Mouse (Mus musculus) liver, adult 10 weeks (tissue): ENCODE results near the gene Olfr152. TPM values are rescaled to one million over a fixed set of nuclear protein-coding genes. Genes with fewer than 3 reads are reported as not detected.

Source experiments
- polyA plus RNA-seq: library from polyadenylated mRNA; stranded (reverse); fragments of 350-450 nt; fragmentation: Illumina TruSeq; extraction: RNeasy Lipid Tissue Mini Kit (QIAGEN cat#74804); gene quantifications from one replicate; pipeline ENCODE4 v1.2.3, GENCODE M21; 2014; ENCODE audit warnings: low read depth, low replicate concordance

Gene Olfr152
- not detected for polyA plus RNA-seq

DNA sequence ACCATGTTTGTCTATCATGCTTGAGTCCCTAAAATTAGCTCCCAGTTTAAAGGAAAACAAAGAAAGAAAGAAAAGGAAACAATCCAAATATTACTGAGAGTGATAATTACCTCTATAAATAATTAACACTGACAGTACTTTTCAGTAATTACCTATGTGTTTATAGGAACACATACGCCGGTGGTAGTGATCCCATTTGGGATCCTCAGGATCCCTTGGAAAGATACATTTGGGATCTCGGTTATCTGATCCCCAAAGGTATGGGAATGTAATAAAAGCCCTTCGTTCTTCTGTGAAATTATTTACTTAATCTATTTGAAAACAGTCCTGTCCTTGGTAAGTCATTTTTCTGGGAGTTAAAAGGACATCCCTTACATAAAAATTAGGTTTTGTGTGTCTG is at the start of gene Olfr152:
TSS of gene Olfr152 (plus strand) at position 301 of the 400 bp plus-strand sequence.

DNA sequence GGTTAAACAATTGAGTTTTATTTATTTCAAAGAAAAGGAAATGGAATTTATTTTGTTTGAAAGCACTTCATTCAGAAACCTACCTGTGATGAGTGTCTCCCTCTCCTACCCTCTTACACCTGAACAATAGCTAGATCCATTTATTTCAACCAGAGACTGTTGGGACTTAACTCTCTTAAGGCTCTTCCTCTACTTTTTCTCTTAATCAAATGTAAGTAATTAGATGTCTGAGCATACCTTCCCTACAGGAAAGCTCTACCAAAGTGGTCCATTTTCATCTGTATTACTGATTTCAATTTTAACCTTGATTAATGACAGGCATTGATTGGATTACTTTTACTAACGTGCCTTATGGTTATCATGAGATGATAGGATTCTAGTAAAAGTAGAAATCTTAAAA is 39.4 kb upstream of the Olfr152 start, which contains the start of gene Olfr1138:
TSS of gene Olfr1138 (minus strand) at position 101 of the 400 bp plus-strand sequence.

DNA sequence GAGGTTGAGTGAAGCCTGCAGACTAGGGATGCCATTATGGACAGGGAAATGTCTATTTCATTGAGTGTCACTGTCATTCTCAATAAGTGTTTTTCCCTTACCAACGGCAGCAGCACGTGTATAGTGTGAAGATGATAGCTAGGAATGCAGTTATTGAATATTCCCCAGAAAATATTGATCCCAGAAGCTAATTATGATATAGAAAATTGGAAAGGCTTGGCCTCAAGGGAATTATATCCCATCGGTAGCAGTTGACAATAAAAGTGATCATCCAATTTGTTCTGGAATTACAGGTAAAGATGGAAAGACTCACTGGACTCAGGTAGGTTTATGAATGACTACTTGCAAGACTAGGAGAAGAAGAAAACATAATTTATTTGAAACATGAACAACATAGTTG is 35.8 kb upstream of the Olfr152 start, which contains the start of gene Olfr1140:
TSS of gene Olfr1140 (plus strand) at position 301 of the 400 bp plus-strand sequence.

DNA sequence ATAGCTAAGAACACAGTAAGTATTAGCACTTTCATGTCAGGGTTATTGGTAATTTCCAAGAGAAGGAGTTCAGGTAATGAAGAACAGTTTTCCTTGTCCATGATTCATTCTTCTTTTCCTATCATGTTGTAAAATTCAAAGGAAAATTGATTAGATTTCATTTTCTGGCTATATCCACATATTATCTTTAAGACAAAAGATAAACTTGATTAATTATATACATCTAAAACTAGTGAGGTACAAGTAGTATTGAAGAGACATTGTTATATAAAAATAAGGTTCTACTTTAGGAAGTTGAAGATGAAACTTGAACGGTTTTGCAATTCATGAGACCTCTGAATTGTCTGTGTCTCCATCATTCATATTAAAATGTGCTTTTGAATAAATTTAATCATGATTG is 25.4 kb upstream of the Olfr152 start, which contains the start of gene Olfr1141:
TSS of gene Olfr1141 (minus strand) at position 101 of the 400 bp plus-strand sequence.

DNA sequence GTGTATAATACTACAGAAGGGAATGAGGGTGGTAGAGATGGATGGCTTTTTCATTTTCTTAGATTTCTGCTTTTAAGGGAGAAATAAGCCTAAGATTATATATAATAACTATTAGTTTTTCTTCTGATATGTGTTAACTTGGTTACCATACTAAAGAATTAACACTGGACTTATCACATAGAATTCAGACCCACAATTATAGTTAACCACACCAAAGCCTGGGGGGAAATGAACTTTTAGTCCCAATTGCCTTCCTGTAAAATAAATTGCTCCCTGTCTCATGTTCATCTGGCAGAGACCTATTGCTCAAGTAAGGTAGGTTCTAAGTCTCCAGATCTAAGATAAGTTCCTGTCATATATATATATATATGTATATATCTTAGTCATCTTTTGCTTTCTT is 21.0 kb downstream of the Olfr152 start, which contains the start of gene Olfr1143:
TSS of gene Olfr1143 (plus strand) at position 301 of the 400 bp plus-strand sequence.

DNA sequence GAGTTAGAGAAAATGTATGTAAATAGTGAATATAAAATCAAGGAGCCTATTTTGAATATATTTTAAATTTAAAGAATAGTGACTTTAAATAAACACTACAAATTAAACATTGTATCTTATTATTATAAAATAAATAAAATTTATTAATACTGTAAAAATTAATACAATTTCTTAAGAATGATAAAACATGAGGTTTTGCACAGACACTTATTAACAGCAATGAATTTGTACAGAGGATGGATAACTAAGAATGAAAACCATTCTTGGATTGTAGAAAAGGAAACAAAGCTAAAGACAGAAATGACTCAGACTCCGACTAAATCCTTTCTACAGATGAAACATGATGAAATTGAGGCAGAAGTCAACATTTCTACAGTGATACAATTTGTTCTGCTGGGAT is 30.2 kb downstream of the Olfr152 start, which contains the start of gene Olfr1145:
TSS of gene Olfr1145 (plus strand) at position 301 of the 400 bp plus-strand sequence.

DNA sequence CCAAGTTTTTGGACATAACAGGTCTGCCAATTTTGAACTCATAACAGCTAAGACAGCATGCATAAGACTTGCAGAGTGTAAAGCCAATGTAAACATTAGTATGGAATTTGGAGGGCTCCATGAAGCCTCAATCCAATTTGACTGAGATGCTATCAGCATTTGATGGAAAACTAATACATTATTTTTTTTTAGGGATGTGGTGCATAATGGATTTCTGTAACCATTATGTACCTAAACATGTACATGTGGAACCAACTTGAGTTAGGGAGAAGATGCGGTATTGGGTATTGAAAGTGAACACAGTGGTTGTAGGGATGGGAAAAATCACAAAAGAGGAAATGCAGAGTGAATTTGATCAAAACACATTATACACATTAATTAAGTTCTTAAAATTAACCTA is 51.0 kb downstream of the Olfr152 start, which contains the start of gene Olfr1148:
TSS of gene Olfr1148 (plus strand) at position 301 of the 400 bp plus-strand sequence.

Other genes starting within 250 kb of the Olfr152 start
- not detected for gene Olfr153, start 247.7 kb upstream of the Olfr152 start, polyA plus RNA-seq
- gene Olfr1128, start 233.9 kb upstream of the Olfr152 start, polyA plus RNA-seq: not detected
- gene Olfr1129, start 205.6 kb upstream of the Olfr152 start, polyA plus RNA-seq: not detected
- not detected for gene Olfr1130, start 173.3 kb upstream of the Olfr152 start, polyA plus RNA-seq
- not detected for gene Olfr1131, start 152.4 kb upstream of the Olfr152 start, polyA plus RNA-seq
- not detected for gene Olfr1132, start 141.9 kb upstream of the Olfr152 start, polyA plus RNA-seq
- not detected for gene Olfr1133, start 132.1 kb upstream of the Olfr152 start, polyA plus RNA-seq
- gene Olfr1134, start 121.0 kb upstream of the Olfr152 start, polyA plus RNA-seq: not detected
- gene Olfr1135, start 105.8 kb upstream of the Olfr152 start, polyA plus RNA-seq: not detected
- gene Olfr1136, start 85.5 kb upstream of the Olfr152 start, polyA plus RNA-seq: not detected
- not detected for gene Olfr1137, start 66.3 kb upstream of the Olfr152 start, polyA plus RNA-seq
- gene Olfr1138, start 39.5 kb upstream of the Olfr152 start, polyA plus RNA-seq: not detected
- not detected for gene Olfr1140, start 35.7 kb upstream of the Olfr152 start, polyA plus RNA-seq
- gene Olfr1141, start 25.5 kb upstream of the Olfr152 start, polyA plus RNA-seq: not detected
- not detected for gene Olfr1143, start 21.1 kb downstream of the Olfr152 start, polyA plus RNA-seq
- not detected for gene Olfr1145, start 30.3 kb downstream of the Olfr152 start, polyA plus RNA-seq
- gene Olfr1148, start 51.0 kb downstream of the Olfr152 start, polyA plus RNA-seq: not detected
- gene Olfr1150-ps1, start 64.5 kb downstream of the Olfr152 start, polyA plus RNA-seq: not detected
- not detected for gene Olfr1151, start 76.4 kb downstream of the Olfr152 start, polyA plus RNA-seq
- gene Olfr1152, start 87.0 kb downstream of the Olfr152 start, polyA plus RNA-seq: not detected
- not detected for gene Olfr1153, start 115.5 kb downstream of the Olfr152 start, polyA plus RNA-seq
- not detected for gene Olfr1154, start 125.7 kb downstream of the Olfr152 start, polyA plus RNA-seq
- gene Olfr1155, start 165.7 kb downstream of the Olfr152 start, polyA plus RNA-seq: not detected
- not detected for gene Olfr1156, start 173.6 kb downstream of the Olfr152 start, polyA plus RNA-seq
- not detected for gene Olfr1157, start 188.8 kb downstream of the Olfr152 start, polyA plus RNA-seq
- not detected for gene Olfr74, start 195.2 kb downstream of the Olfr152 start, polyA plus RNA-seq
- gene Olfr1158, start 210.6 kb downstream of the Olfr152 start, polyA plus RNA-seq: not detected
- gene Olfr1160, start 228.8 kb downstream of the Olfr152 start, polyA plus RNA-seq: not detected
- gene Olfr1161, start 243.3 kb downstream of the Olfr152 start, polyA plus RNA-seq: not detected